Mouse (Mus musculus) cortical plate, adult 2 months (tissue): Measurements from ENCODE around the gene Ccnt1.

ENCODE experiments used
- CTCF ChIP-seq: fragments of 200-500 bp; IDR thresholded peaks from 2 replicates; pipeline ENCODE4 v1.5.1; 2011; ENCODE audit warnings: mild to moderate bottlenecking, control low read depth, low read length; ENCODE audit not compliant: insufficient read depth; ENCODE audit errors: extremely low read depth
- POLR2A ChIP-seq: fragments of 200-500 bp; IDR thresholded peaks from 2 replicates; pipeline ENCODE4 v1.6.1; 2011; ENCODE audit warnings: mild to moderate bottlenecking, low read length, control low read depth; ENCODE audit not compliant: insufficient read depth; ENCODE audit errors: extremely low read depth

- TF ChIP-seq CTCF: no peak
- TF ChIP-seq POLR2A: no peak
Observed at GRCm38 (mm10) chr15:98541064-98541463, 29.7 kb downstream of the Ccnt1 start.
